17 mouse cellular contexts compared by ENCODE assay signal in genomic region chr2:136854543-136855388, GRCm38 (mm10). TPM values are rescaled to one million over a fixed set of nuclear protein-coding genes. Genes with fewer than 3 reads are reported as not detected.
DNase-seq lines count a peak whose midpoint lies in the region; ATAC-seq and TF ChIP-seq lines count a peak whose summit lies in the region.
"Had no signal": no experiment of that assay in that cellular context is flagged by ENCODE, and none has a peak within 500 bp of the region (broad histone marks: within the 10 kb centered on the region; RNA-seq: fewer than 3 reads in every experiment).

No protein-coding gene starts in this region.

- ATAC-seq in midbrain, embryonic 12.5 days (ENCODE audit: low FRiP score, low read depth), result peak; percentile 65
- ATAC-seq in liver, embryonic 12.5 days, result no peak

- no peaks in the 10 kb centered on the region for H3K9me3 ChIP-seq in embryonic facial prominence, embryonic 10.5 days
- H3K9me3 ChIP-seq in midbrain, embryonic 12.5 days, result no peaks in the 10 kb centered on the region
- H3K9me3 ChIP-seq in liver, embryonic 12.5 days (replicated peaks), result no peaks in the 10 kb centered on the region

- H3K27me3 ChIP-seq in embryonic facial prominence, embryonic 10.5 days (replicated peaks; ENCODE audit: low read depth, poor library complexity, severe bottlenecking), result no peaks in the 10 kb centered on the region
- no peaks in the 10 kb centered on the region for H3K27me3 ChIP-seq in midbrain, embryonic 12.5 days
- H3K27me3 ChIP-seq in liver, embryonic 12.5 days (replicated peaks), result no peaks in the 10 kb centered on the region
- H3K27me3 ChIP-seq: CH12.LX had no signal

- H3K4me1 ChIP-seq in embryonic facial prominence, embryonic 10.5 days, result peaks cover 18% of the 10 kb centered on the region
- H3K4me1 ChIP-seq in midbrain, embryonic 12.5 days, result peaks cover 21% of the 10 kb centered on the region
- no peaks in the 10 kb centered on the region for H3K4me1 ChIP-seq in lung, adult 2 months (ENCODE audit: control insufficient read depth, insufficient read depth, low read length)
- H3K4me1 ChIP-seq in liver, embryonic 12.5 days, result no peaks in the 10 kb centered on the region

- H3K27ac ChIP-seq in embryonic facial prominence, embryonic 10.5 days (replicated peaks), result 0 out of 2 replicates have a peak overlapping the region, but pooled peaks have one; percentile 35
- peak overlapping the region; percentile 25 for H3K27ac ChIP-seq in midbrain, embryonic 12.5 days (replicated peaks)
- H3K27ac ChIP-seq in liver, embryonic 12.5 days, result no peak overlapping the region
- H3K27ac ChIP-seq: heart, adult 2 months; left cerebral cortex, adult 2 months; liver, embryonic 14.5 days had no signal

- no peaks in the 10 kb centered on the region for H3K36me3 ChIP-seq in embryonic facial prominence, embryonic 10.5 days (replicated peaks)
- H3K36me3 ChIP-seq in midbrain, embryonic 12.5 days, result no peaks in the 10 kb centered on the region
- no peaks in the 10 kb centered on the region for H3K36me3 ChIP-seq in liver, embryonic 12.5 days

- no peak overlapping the region for H3K9ac ChIP-seq in midbrain, embryonic 12.5 days (replicated peaks)
- no peak overlapping the region for H3K9ac ChIP-seq in liver, embryonic 12.5 days
- H3K9ac ChIP-seq: liver, embryonic 14.5 days had no signal

- peak; percentile 9 for DNase-seq in embryonic facial prominence, embryonic 10.5 days (ENCODE audit: low spot score)
- peak; percentile 26 for DNase-seq in forelimb bud, embryonic 11.5 days (ENCODE audit: low read depth, low spot score)
- DNase-seq in retina, embryonic 14.5 days (ENCODE audit: low spot score), result peak; percentile 62
- DNase-seq in thymus, postnatal 10 days (ENCODE audit: low spot score in 2 of 2), result no peak
- no peak for DNase-seq in lung, adult 2 months
- DNase-seq: adrenal gland, postnatal 36 days; cerebellum, adult 2 months; heart, adult 2 months; kidney, postnatal 25 days; lung, postnatal 4 days had no signal

- TF ChIP-seq CTCF in lung, adult 2 months (IDR thresholded peaks at IDR 0.05; ENCODE audit: insufficient read depth, low read length), result no peak

- H3K4me2 ChIP-seq in midbrain, embryonic 12.5 days (replicated peaks), result no peak overlapping the region
- H3K4me2 ChIP-seq in liver, embryonic 12.5 days, result no peak overlapping the region

- H3K4me3 ChIP-seq in embryonic facial prominence, embryonic 10.5 days, result no peak overlapping the region
- no peak overlapping the region for H3K4me3 ChIP-seq in midbrain, embryonic 12.5 days
- H3K4me3 ChIP-seq in lung, adult 2 months (replicated peaks; ENCODE audit: extremely low read depth, low read depth, low read length), result no peak overlapping the region
- no peak overlapping the region for H3K4me3 ChIP-seq in liver, embryonic 12.5 days
- H3K4me3 ChIP-seq: erythroblast, embryonic 14.5 days; heart, adult 2 months; left cerebral cortex, adult 2 months had no signal

- WGBS in embryonic facial prominence, embryonic 10.5 days, result 28% methylated on average over 5 of the region's 5 CpGs
- 8% methylated on average over 5 of the region's 5 CpGs for WGBS in midbrain, embryonic 12.5 days
- WGBS in lung, adult 2 months, result 58% methylated on average over 5 of the region's 5 CpGs
- 49% methylated on average over 5 of the region's 5 CpGs for WGBS in liver, embryonic 12.5 days (ENCODE audit: insufficient replicate concordance)

- TF ChIP-seq POLR2A in lung, adult 2 months (IDR thresholded peaks at IDR 0.05; ENCODE audit: borderline replicate concordance, extremely low read depth, low read depth, low read length), result no peak

RNA-seq across cellular contexts. Expression of gene AL731706.2, which starts 30.7 kb away (rescaled TPM):
- polyA plus RNA-seq in embryonic facial prominence, embryonic 10.5 days (2016; fragmentation: Nextera tagmentation; extraction: Ambion mirVana), result 24.9 and 37.9 TPM in 2 replicates
- polyA plus RNA-seq in midbrain, embryonic 12.5 days (2016; fragmentation: Nextera tagmentation; extraction: Ambion mirVana), result 11.3 and 14.6 TPM in 2 replicates
- not detected in 2 replicates for polyA plus RNA-seq in lung, adult 2 months (2012; rRNA removed)
- polyA plus RNA-seq in liver, embryonic 12.5 days (2016; fragmentation: Nextera tagmentation; extraction: Ambion mirVana), result 12.0 and 19.6 TPM in 2 replicates
- polyA plus RNA-seq: cerebellum, adult 2 months; erythroblast, embryonic 14.5 days; heart, adult 2 months; small intestine, adult 2 months had no signal

RNA-seq across cellular contexts. Expression of gene Slx4ip, which starts 36.3 kb away (rescaled TPM):
- polyA plus RNA-seq in embryonic facial prominence, embryonic 10.5 days (2016; fragmentation: Nextera tagmentation; extraction: Ambion mirVana), result 7.3 and 8.4 TPM in 2 replicates
- 13.2 and 13.8 TPM in 2 replicates for polyA plus RNA-seq in midbrain, embryonic 12.5 days (2016; fragmentation: Nextera tagmentation; extraction: Ambion mirVana)
- polyA plus RNA-seq in lung, adult 2 months (2012; rRNA removed), result 0.38 and 0.70 TPM in 2 replicates
- polyA plus RNA-seq in liver, embryonic 12.5 days (2016; fragmentation: Nextera tagmentation; extraction: Ambion mirVana), result 3.3 and 3.5 TPM in 2 replicates

RNA-seq across cellular contexts. Expression of gene AL731706.1, which starts 36.4 kb away (rescaled TPM):
- 23.5 and 27.6 TPM in 2 replicates for polyA plus RNA-seq in embryonic facial prominence, embryonic 10.5 days (2016; fragmentation: Nextera tagmentation; extraction: Ambion mirVana)
- 19.5 and 22.5 TPM in 2 replicates for polyA plus RNA-seq in midbrain, embryonic 12.5 days (2016; fragmentation: Nextera tagmentation; extraction: Ambion mirVana)
- 2.6 and 5.3 TPM in 2 replicates for polyA plus RNA-seq in lung, adult 2 months (2012; rRNA removed)
- 14.0 and 17.1 TPM in 2 replicates for polyA plus RNA-seq in liver, embryonic 12.5 days (2016; fragmentation: Nextera tagmentation; extraction: Ambion mirVana)

RNA-seq across cellular contexts. Expression of gene Mkks, which starts 36.4 kb away (rescaled TPM):
- 15.5 TPM in 2 replicates for polyA plus RNA-seq in embryonic facial prominence, embryonic 10.5 days (2016; fragmentation: Nextera tagmentation; extraction: Ambion mirVana)
- polyA plus RNA-seq in midbrain, embryonic 12.5 days (2016; fragmentation: Nextera tagmentation; extraction: Ambion mirVana), result 13.5 and 17.4 TPM in 2 replicates
- 3.6 and 4.7 TPM in 2 replicates for polyA plus RNA-seq in lung, adult 2 months (2012; rRNA removed)
- polyA plus RNA-seq in liver, embryonic 12.5 days (2016; fragmentation: Nextera tagmentation; extraction: Ambion mirVana), result 6.9 and 7.1 TPM in 2 replicates

Comparison
In these comparisons a context has a peak if more than half of its experiments do, and no peak if none do; other contexts are left out.
1. DNase-seq: peak in embryonic facial prominence, embryonic 10.5 days (single experiment), forelimb bud, embryonic 11.5 days (single experiment) and retina, embryonic 14.5 days (single experiment); none in thymus, postnatal 10 days (0 of 2) and lung, adult 2 months (single experiment).
2. RNA of gene AL731706.2, which starts 30.7 kb away (polyA plus RNA-seq): 24.9 to 37.9 TPM in embryonic facial prominence, embryonic 10.5 days, 12.0 to 19.6 TPM in liver, embryonic 12.5 days and 11.3 to 14.6 TPM in midbrain, embryonic 12.5 days; not detected in lung, adult 2 months; every median in the first group is over 10 times any median in the second.